Mouse (Mus musculus): ENCODE data around the gene Cd46.

The Cd46 gene

DNA sequence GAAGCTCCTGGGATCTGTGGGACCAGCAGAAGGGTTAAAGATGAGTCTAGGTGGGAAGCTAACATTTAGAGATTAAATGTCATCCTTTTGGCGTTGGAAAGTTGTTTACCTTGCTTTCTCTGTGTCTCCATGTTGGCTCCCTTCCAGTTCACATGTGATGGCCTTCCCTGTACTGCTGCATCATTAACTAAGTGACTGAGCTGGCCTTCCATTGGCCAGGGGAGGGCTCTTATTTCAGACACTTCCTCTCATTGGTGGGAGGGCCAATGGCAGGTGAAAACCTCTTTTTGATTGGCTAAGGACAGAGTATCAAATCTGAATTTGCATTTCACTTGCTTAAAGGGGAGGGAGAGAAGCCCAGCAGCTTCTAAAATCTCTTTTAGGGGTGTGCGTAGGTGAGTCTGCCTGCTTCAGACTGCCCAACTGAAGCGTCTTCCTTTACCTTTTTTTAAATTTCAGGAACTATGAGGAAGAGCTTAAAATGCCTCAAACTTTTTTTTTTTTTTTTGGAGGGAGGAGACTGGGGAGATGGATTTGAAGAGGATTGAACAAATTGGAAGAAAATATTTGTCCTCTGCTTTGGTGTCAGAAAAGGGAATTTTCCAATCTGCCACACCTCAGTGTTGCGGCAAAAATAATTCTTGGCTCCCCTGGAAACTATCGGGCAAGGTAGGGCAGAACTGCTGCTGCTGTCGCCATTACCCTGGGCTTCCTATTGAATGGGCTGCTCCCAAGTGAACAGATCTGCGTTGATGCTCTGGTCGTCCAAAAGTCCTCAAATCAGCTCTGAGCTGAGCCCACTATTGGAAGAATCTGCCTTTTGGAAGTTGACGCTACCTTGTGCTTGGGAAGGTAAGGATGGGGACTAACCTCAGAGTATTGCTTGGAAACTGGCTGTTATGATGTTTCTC lies 73.7 kb downstream of the Cd46 start:
- no peak for DNase-seq (ENCODE audit: low spot score in 2 of 2)

GRCm38 (mm10) chr1:195017626-195018025 lies 74.4 kb downstream of the Cd46 start:
- DNase-seq (ENCODE audit: low spot score in 2 of 2), result no peak

DNA sequence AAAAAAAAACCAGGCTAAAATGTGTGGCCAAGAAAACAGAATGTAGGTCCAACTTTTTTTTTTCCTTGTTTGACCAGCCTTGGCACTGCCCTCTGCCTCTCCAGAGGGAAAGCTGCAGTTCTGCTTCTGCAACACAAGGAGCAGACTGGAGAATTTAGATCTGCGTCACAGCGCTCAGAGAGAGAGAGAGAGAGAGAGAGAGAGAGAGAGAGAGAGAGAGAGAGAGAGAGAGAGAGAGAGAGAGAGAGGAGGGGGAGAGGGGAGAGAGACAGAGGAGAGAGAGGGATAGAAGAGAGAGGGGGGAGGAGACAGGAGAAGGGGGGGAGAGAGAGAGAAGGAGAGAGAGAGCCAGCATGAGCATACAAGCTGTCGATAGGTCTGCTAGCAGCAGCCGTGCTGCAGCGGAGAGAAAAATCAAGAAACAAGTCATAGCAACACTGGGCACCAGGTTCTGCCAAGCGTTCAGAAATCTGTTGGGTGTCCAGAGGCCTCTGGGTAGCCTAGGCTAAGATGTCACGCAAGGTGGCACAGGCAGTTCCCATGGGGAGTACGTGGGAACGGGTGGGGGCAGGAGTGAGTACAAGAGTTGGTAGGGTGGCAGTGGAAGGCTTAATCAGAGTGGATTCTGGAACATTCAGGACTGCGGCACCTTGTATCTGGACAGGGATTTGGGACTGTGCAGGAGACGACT lies 75.1 kb downstream of the Cd46 start:
- peak in 1 of 2 experiments; percentile 3 for DNase-seq (ENCODE audit: low spot score in 2 of 2)

DNA sequence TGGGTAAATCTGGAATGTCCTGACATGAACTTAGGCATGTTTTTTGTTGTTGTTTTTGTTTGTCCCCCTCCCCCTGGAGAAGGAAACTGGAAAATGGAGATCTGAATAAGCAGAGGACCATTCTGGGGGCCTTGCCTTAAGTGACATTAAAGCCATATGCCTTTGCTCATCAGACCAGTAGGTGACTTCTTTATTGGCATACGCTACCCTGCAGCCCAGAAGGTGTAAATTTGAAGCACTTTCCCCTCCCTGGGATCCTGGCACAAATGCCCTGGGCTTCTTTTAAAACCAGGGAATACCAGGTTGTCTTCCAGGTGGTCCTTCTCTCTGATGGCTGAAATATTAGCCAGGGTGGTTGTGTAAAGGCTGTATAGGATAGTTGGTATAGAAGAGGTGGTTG lies 76.8 kb downstream of the Cd46 start:
- DNase-seq (ENCODE audit: low spot score in 2 of 2), result no peak

- DNase-seq (ENCODE audit: low spot score in 2 of 2), result no peak
These were observed 77.7 kb downstream of the Cd46 start for GRCm38 (mm10) chr1:195014201-195014885.

- DNase-seq (ENCODE audit: low spot score in 2 of 2), result no peak
These were observed 79.5 kb downstream of the Cd46 start for GRCm38 (mm10) chr1:195012531-195012930.

GRCm38 (mm10) chr1:195006267-195006666 lies 85.8 kb downstream of the Cd46 start:
- no peak for DNase-seq (ENCODE audit: low spot score in 2 of 2)

DNA sequence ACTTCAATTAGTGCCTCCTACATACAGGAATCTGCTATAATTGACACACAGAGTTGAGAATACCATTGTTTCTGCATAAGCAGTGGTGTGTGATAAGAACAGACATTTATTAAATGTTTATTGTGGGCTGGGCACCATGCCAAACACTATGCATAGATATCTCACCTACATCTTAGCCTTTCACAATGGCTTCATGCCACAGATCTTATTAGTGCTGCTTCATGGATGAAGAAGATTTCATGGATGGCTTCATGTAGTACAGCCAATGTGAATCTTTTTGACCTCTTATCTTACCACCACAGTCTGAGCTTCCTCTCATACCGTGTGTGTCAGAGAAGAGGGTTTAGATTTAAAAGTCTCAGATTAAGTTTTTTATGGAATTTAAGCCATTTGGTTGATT lies 87.9 kb downstream of the Cd46 start:
- no peak for DNase-seq (ENCODE audit: low spot score in 2 of 2)

DNA sequence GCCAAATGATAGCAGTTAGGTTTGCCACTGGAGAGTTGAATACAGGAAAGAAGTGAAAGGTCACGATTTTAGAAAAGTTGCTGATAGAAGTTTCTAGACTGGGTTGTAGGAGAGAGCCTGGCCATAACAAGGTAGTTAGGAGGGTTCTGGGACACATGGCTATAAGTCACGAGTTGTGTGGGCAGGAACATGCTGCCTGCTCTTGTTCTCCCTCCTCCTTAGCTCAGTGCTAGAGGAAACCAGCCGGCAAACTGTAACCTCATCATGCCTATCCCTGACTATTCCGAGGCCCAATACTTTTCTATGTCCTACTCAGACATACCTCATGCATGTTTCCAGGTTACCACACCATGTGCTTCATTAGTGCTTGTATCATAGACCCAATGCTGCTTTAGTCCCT lies 88.7 kb downstream of the Cd46 start:
- DNase-seq (ENCODE audit: low spot score in 2 of 2), result no peak

GRCm38 (mm10) chr1:194998396-194998795 lies 93.7 kb downstream of the Cd46 start:
- no peak for DNase-seq (ENCODE audit: low spot score in 2 of 2)

GRCm38 (mm10) chr1:194995196-194995595 lies 96.9 kb downstream of the Cd46 start:
- DNase-seq (ENCODE audit: low spot score in 2 of 2), result no peak

DNA sequence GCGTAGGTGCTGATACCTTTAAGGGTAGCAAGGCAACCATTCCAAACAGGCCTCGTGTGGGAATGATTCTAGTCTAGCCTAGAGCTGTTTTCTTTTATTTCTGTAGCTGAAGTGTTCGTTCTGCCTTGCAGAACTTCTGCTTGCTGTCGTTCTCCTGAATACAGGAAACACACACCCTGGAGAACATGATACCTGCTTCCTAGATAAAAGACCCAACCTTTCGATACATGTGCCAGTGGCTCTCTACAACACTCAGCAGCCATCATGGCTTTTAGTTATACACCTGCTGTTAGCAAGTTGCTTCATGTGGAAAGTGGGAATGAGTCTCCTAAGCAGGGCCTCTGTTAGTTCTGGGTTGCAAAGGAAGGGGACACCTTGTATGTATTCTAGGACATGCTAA lies 97.8 kb downstream of the Cd46 start:
- DNase-seq (ENCODE audit: low spot score in 2 of 2), result no peak

DNA sequence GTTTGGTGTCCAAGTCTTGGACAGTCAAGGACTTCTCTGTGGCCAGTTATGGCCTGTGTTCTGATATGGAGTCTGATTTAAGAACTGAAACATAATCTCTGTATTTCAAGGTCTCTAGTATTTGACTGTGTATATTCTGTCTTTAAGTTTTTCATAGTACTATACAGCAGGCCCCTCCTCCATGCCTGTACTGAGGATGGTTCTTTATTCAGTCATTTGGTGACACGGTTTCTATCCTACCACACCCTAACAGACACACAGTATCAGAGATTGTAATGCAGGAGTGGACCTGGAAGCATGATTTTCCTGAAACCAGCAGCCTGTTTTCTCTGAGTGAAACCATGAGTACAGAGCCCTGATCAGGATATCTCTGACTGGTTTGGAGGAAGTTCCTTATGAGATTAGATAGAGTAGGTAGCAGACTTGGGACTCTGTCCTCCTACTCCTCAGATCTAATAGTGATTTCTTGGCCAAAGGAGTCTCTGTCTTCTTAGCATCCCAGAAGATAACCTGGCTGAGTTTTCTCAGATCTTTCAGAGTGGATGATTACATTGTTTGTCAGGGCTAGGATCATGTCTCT lies 98.5 kb downstream of the Cd46 start:
- no peak for DNase-seq (ENCODE audit: low spot score in 2 of 2)

DNA sequence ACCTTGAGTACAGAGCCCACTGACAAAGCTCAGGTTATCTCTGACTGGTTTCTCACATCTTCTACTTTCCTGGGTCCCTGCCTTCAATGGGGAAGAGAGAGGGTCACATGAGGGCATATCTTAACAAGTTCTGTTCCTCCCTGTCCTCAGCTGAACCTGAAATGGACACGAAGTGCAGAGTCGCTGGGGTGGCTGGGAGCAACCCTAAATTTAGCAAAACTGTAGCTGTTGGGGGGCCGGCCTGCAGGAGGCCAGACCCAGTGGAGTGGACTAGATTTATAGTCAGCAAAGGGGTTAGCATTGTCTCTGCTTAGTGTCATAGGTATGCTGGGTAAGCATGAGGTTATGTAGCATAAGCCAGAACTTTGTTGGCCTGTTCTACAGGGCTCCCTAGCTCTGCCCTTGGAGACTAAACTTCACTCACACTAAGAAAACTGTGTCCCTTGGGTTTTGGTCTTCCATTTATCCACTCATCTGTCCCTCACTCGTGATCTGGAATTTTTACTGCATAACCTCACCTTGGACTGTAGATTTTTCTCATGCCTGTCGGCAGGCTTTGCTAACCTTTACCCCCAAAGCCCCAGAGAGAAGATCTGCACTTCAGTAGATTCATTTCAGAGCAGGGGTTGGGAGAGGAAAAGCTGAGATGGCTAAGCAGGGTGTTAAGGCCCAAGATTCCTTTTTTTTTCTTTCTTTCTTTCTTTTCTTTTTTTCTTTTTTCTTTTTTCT lies 99.3 kb downstream of the Cd46 start:
- DNase-seq (ENCODE audit: low spot score in 2 of 2), result no peak

DNA sequence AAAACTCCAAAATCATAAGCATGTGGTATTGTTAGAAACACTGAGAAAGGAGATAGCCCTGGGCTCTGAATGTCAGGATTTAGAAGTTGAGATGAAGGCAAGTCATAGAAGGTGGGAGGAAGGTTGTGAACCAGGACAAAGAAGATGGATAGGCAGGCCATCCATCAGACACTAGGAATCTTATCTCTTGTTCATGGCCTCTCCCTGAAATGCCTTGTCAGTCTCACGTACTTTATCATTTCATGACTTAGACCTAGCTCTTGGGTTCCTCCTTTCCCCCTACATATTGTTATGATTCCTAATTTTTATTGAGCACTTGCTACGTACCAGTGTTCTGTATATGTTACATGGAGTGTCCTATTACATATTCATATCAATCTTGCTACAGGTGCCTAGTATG lies 100.4 kb downstream of the Cd46 start:
- DNase-seq (ENCODE audit: low spot score in 2 of 2), result no peak

DNA sequence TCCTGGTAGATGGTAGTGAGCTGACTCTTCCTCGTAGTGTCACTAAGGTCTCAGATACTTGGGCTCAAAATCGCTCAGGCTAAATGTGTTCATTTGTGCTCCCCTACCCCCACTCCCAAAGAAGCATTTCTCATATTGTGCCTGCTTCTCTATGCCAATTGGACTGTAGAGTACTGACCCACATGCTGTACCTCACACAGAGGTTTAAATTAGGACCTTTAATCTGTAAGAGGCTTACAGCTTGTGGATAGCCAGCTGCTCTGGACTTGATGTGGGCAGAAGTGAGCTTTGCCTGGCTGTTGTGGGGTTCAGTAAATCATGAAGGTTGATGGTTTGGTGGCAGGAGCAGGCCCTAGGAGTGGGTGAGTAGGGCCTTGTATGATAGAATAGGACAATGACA lies 101.1 kb downstream of the Cd46 start:
- no peak for DNase-seq (ENCODE audit: low spot score in 2 of 2)

GRCm38 (mm10) chr1:194989024-194989423 lies 103.0 kb downstream of the Cd46 start:
- DNase-seq (ENCODE audit: low spot score in 2 of 2), result no peak
